Mouse (Mus musculus) layer of hippocampus, adult 8-10 months (tissue): Measurements from ENCODE around the gene Anp32e. TPM values are rescaled to one million over a fixed set of nuclear protein-coding genes. Genes with fewer than 3 reads are reported as not detected.

Experiments
- DNase-seq, 2 experiments: peaks; one replicate each; pipeline ENCODE4 v3.0.0; 2022; ENCODE audit warnings: low spot score in 2 of 2
- total RNA-seq, 4 experiments: library from RNA; stranded (reverse); gene quantifications; 2 replicates each; pipeline ENCODE4 v1.2.4; 2022

Anp32e gene
- total RNA-seq, 4 experiments from 2014 or later, result 68.6 to 95.5 (median 95.0) TPM

DNA sequence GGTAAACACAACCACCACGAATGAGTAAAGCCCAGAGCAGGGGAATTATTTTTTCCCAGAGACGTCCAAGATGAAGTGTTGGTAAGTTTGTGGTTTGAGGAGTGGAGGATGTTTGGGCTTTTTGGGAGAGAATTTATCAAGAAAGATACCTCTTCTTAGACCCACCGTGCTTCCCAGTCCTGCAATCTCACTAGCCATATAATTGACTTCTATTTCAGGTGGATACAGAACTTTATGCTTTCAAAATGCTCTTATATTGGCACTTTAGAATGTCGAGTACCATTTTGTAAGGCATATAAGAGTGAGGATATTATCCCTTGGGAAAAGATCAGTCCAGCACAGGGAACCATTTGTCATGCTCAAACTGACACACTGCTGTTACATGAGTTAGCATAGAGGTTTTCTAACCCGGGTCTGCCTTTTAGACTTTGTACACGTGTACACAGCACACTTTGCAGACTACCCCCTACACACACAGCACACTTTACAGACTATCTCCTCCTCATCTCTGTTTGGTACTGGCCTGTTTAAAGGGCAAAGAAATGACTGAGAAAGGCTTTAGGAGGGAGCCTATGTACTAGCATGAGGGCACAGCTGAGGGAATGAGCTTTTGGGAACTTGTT, 67.5 kb downstream of the Anp32e start:
- no peak for DNase-seq

Other genes starting within 250 kb of the Anp32e start
- 10 to 100 TPM in 2 of 4 experiments, 1 to 10 TPM in 2; 5.2 to 17.9 (median 10.4) TPM for gene Adamtsl4, start 241.3 kb upstream of the Anp32e start, total RNA-seq
- 10 to 100 TPM in 3 of 4 experiments, 1 to 10 TPM in 1; 9.7 to 13.9 (median 11.8) TPM for gene Ecm1, start 189.7 kb upstream of the Anp32e start, total RNA-seq
- gene Tars2, start 169.0 kb upstream of the Anp32e start, total RNA-seq, result 10 to 100 TPM; 36.5 to 52.9 (median 41.8) TPM
- 10 to 100 TPM; 62.4 to 73.3 (median 71.2) TPM for gene Rprd2, start 110.4 kb upstream of the Anp32e start, total RNA-seq
- 10 to 100 TPM; 35.7 to 46.3 (median 40.5) TPM for gene Prpf3, start 73.4 kb upstream of the Anp32e start, total RNA-seq
- gene Mrps21, start 57.7 kb upstream of the Anp32e start, total RNA-seq, result 100 to 1,000 TPM; 125 to 159 (median 138) TPM
- 10 to 100 TPM; 13.7 to 30.2 (median 21.4) TPM for gene Ciart, start 47.0 kb upstream of the Anp32e start, total RNA-seq
- gene BC028528, start 37.2 kb upstream of the Anp32e start, total RNA-seq, result 10 to 100 TPM in 1 of 4 experiments, 1 to 10 TPM in 3; 2.9 to 11.2 (median 5.9) TPM
- gene Aph1a, start 35.3 kb upstream of the Anp32e start, total RNA-seq, result 10 to 100 TPM; 53.9 to 75.7 (median 70.1) TPM
- 10 to 100 TPM in 3 of 4 experiments, 1 to 10 TPM in 1; 9.8 to 14.4 (median 11.1) TPM for gene Car14, start 24.6 kb upstream of the Anp32e start, total RNA-seq
- 10 to 100 TPM; 42.0 to 70.1 (median 52.4) TPM for gene Plekho1, start 66.8 kb downstream of the Anp32e start, total RNA-seq
- gene Vps45, start 129.2 kb downstream of the Anp32e start, total RNA-seq, result 10 to 100 TPM; 42.9 to 55.4 (median 51.6) TPM
- gene Otud7b, start 175.3 kb downstream of the Anp32e start, total RNA-seq, result 10 to 100 TPM; 38.1 to 40.1 (median 38.9) TPM
- 1 to 10 TPM; 6.5 to 9.4 (median 7.8) TPM for gene Mtmr11, start 232.8 kb downstream of the Anp32e start, total RNA-seq
- gene Sf3b4, start 243.1 kb downstream of the Anp32e start, total RNA-seq, result 10 to 100 TPM; 39.8 to 49.2 (median 45.5) TPM